Mouse (Mus musculus): ENCODE data around the gene Adamtsl3. TPM values are rescaled to one million over a fixed set of nuclear protein-coding genes. Genes with fewer than 3 reads are reported as not detected.

Adamtsl3 gene
- total RNA-seq (2023), result under 1 TPM; 0.44 to 0.64 TPM

DNA sequence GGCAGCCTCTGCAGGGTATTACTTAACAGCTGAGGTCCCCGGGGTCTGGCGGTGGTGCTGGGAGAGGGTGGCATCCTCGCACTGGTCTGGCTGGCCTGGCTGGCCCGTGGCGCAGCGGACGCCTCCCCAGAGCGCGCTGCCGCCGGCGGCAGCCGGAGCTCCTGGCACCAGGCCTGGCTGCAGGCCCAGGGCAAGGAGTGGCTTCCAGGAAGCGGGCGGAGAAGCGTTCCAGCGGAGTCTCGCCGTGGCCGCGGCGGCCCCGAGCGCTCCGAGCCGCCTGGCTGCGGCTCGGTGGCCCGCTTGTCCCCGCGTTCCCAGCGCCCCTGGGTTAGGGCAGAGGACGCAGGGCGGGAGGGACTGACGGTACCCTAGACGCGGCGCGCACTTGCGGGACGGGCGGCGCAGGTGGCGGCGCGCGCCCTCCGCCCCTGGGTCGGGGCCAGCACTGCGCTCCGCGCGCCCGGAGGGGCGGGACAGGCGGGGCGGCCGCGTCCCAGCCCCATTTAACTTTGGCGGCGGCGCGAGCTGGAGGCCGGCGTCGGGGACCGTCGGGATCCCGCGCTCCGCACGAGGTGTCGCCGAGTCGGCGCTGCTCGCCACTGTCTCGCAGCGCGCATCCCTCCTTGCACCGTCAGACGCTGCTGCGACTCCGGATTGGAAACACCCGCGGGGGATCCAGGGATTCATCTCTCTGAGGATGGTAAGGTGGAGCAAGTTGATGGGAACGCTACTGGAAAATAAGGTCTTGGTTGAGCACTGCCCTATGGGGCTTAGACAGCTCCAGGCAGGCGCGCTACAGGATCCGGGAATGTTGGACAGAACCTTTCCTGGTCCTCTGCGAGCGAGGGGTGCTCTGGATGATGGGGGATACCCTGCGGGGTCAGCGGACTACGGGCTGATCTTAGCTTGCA is at the start of gene Adamtsl3:
TSS of gene Adamtsl3 (plus strand) at position 484 of the 911 bp plus-strand sequence.

GRCm38 (mm10) chr7:82648353-82649080 is 313.0 kb downstream of the Adamtsl3 start, which contains the start of the genes Saxo2 and Efl1:
Gene Saxo2, minus strand, starts transcription at chr7:82648528.
Gene Efl1, plus strand, starts transcription at chr7:82648614.

Other genes with a start within 250 kb of the Adamtsl3 start
- under 1 TPM in 1 of 2 experiments, not detected in 1; 0.24 TPM for gene Sh3gl3, start 161.9 kb upstream of the Adamtsl3 start, total RNA-seq (2023)

All from neutrophil, adult 59 days (primary cell).